Mouse (Mus musculus) adrenal gland, adult (tissue): ENCODE measurements at regions not wholly inside any gene's neighbourhood (a gene's known extent, or its start where the extent isn't known, plus 50 kb on each side); places are given as distances from the start of the nearest gene placed in this dataset.

Experiments
- DNase-seq, 2 experiments: peaks; one replicate each; pipeline ENCODE4 v3.0.0; 2022 to 2023; ENCODE audit warnings: low spot score in 1 of 2; ENCODE audit not compliant: inconsistent age in 2 of 2

DNA sequence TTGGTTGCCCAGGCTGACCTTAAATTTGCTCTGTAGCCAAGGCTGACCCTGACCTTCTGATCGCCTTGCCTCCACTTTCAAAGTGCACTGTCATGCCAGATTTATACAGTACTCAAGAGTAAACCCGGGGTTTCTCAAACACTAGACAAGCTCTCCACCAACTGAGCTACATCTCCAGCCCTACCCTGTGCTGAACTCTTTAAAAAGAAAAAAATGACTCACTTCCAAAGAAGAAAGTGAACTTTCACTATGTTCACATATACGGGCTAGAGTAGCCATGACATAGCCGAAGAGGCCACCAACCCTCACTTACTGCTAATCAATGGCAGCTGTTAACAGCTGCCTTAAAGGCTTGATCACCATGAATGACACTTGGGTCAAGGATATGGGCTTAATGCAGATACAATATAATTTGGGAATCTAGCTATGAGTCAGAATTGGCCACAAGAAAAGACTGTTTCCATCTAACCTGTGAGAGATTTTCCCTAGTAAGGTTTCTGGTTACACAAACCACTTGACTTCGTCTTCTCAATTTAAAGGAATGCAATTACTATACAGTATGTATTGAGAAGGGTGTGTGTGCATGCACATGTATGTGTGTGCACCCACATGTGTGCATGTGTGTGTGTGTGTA lies 157.4 kb upstream of the Tgfbr2 start:
- DNase-seq, result peak in 1 of 2 experiments; percentile 63

DNA sequence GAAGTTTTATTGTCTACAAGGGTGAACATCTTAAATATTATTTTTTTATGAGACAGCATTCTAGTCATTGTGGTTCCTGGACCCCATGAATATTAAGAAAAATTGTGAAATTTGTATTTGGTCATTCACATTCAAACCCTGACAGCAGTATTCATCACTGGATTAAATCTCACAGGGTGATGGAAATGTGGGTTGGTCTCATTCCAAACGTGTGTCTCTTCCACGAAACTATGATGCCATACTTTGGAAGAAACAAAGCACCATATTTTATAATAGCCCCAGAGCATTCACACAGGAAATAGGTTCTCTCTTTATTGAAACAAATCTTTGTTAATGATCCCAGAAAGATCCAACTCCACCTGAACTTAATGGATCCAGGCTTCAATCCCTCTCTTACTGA lies 156.2 kb upstream of the Tgfbr2 start:
- peak in 1 of 2 experiments; percentile 33 for DNase-seq

DNA sequence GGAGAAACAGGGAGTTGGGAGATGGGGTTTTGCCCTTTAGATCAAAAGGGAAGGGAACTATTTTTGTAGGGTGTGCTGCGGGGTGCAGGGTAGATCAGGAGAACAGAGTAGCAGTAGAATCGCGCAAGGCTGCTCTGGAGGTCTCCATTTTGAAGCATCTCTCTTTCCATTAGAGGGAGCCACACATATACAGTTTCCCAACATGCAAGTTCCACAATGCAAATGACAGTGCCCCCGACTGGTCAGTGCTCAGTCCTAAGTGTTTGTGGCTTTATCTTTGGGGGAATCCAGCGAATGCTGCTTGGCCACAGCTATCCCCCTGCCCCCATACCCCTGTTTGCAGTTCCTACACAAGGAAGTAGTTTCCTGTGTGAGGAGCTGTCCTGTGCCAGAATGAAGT lies 155.6 kb upstream of the Tgfbr2 start:
- peak in 1 of 2 experiments; percentile 21 for DNase-seq

DNA sequence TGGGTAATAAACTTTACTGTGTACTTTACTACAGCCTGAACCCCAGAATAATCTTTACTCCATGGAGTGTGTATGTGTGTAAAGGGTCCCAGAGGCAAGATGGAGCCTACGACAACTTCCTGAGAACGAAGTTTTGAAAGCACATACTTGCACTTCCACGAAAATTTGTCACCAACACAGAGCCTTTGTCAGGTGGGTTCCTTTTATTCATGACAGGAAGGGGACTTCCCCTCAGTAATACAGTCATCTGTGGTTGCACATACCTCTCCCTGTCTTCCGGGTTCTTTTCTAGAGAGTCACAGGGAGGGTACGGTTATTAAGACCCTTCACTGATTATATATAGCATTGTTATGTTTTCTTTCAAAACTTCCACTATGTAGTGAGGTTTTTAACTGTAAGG lies 154.0 kb upstream of the Tgfbr2 start:
- peak in 1 of 2 experiments; percentile 23 for DNase-seq

DNA sequence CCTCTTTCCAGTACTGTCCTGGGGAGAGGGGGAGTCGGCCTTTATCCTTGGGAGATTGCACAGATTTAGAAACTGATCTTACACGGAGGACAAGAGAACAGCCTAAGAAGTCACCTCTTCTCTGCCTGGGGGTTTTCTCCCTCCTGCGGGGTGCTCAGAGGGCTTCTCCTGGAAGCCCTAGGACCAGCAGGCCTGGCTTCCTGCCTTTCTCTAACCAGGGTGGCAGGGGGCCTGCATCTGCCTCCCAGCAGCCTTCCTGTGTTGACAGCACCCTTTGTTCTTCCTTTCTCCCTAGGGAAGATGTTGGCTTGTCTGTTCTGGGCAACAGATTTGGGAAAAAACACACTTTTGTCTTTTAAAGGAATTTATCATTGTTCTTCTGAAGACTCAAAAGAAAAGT lies 153.0 kb upstream of the Tgfbr2 start:
- peak; percentile 49 to 63 for DNase-seq

DNA sequence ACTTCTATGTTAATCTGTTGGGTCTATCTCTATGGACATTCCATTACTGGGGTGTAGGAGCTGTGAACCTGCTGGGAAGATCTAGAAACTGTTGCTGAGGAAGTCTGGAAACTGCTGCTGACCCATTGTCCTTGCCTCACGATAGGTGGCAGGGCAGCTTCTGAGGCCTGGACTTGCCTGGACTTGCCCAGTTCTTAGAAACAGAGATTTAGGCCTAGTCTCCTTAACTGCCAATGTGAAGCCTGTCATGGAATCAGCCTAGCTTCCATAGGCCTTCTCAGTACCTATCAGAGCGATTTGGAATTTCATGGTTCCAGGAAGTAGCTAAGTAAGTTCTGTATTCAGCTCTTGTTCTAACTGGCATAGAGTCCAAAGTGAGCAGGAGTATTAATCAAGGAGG lies 151.9 kb upstream of the Tgfbr2 start:
- no peak for DNase-seq

DNA sequence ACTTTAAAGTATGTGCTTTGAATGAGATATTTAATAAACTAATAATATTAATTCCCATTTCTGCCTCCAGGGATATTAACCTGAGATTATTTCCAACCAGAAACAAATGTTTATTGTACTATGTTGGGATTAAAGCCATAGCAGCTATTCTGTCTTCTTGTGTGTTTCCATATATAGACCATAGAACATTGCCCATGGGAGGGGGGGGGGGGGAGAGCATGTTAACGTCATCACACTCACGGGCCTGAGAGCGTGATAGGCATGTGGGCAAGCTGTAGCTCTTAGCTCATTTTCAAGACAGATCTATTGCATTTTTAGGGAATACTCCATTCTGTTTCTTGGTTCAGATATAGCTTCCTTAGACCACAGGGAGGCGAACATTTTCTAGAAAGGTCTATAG lies 149.8 kb upstream of the Tgfbr2 start:
- no peak for DNase-seq

DNA sequence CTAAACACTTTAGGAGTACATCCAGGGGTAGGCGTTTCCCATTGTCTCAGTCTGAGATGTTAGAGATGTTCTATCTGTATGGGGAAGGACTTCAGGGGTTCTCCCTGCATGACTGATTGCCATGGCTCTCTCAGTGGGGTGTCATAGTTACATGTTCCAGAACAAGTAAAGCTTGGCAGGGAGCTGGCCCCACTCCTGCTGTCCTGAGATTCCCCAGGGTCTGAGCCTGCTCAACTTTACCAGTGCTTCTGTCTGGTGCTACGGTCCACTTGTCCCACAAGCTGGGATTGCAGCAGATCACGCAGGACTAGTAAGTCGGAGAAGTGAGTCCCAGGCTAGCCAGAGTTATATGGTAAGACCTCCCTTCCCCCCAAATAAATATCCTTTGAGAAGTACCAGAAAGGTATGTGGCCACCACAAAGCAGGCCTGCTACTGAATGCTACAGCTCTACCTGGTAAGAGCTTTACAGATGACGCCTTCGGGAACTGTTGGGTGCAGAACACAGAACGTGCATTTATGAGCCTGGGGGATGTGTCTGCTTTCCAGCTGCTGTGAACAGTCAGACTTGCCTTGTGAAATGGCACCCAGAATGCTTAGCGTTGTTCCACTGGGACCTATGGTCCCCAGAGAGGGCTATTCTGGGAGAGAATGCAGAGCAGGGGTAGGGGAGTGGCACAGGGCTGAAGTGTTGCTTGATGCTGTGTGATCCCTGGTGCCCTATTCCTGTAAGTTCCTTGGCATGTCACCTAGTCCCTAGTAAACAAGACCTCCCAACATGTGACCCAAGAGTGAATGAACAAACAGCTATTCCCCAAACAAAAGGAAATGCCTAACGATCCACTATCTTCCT lies 148.9 kb upstream of the Tgfbr2 start:
- DNase-seq, result peak in 1 of 2 experiments; percentile 61

DNA sequence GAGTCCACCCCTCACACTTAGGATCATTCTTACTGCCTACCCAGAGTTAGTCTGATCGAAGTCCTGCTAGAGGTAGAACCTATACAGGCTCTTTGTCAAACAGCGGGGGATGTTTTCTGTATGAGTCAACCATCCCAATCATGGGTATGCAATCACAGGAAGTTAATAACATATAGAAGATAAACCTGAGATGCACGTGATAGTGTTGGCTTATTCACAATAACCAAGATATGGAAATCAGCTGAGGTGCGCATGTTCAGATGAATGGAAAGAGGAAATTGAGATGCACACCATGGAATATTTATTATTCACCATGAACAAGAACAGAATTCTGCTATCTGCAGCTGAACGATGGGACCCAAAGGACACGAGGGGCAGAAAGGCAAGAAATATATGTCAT lies 146.7 kb upstream of the Tgfbr2 start:
- DNase-seq, result no peak

DNA sequence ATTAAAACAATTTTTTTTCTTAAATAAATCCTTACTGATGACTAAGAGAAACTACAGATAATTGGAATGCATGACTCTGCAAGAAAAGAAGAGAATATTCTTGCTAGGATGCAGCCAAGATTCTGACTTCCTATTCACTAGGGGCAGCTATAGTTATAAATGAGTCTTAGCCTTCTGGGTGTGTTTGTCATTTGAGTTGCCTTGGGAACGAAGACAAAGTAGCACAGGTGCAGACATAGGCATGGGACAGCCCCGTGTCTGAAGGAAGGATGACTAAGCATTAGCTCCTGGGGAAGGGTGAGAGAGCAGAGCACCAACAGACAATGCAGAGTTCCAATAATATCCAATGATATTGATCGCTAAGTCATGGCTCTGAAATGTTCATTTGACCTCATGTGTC lies 144.3 kb upstream of the Tgfbr2 start:
- DNase-seq, result no peak

DNA sequence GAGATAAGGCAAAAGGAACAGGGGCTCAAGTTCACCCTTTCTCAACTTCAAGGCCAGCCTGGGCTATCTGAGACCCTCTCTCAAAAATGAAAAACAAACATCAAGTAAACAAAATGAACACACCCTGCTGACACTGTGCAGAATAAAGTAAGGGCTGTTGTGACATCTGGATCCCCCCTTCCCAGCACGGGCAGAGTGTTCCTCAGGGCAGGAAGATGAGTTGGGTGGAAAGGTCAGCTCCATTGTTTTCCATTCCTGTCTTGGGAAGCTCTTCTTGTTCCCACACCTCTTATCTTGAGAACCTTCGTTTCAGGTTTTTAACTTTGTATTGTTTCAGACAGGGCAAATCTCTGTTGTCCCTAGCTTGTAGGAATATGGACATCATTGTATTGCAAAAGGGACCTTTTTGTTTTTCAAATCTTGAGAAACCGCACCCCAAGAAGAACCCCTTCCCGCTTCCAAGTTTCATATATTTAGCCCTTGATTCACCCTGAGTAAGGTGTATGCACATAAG lies 141.5 kb upstream of the Tgfbr2 start:
- no peak for DNase-seq

DNA sequence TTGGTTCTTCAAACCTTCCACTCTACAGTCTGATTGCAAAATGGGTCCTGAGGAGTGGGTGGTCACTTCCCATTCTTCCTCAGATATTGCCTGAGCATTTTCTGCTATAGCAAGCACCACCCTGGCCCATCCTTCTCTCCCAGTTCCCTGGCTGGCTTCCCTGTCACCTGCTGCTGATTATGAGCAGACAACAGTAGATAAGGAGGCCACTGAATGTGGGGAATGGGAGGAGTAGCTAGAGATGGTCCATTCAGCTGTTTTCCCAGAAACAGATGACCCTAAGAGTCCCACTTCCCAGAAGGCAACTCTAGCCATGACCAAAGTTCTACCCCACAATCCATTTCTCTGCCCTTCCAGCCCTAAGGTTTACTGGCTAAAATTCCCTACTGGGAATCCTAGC lies 139.6 kb upstream of the Tgfbr2 start:
- no peak for DNase-seq

DNA sequence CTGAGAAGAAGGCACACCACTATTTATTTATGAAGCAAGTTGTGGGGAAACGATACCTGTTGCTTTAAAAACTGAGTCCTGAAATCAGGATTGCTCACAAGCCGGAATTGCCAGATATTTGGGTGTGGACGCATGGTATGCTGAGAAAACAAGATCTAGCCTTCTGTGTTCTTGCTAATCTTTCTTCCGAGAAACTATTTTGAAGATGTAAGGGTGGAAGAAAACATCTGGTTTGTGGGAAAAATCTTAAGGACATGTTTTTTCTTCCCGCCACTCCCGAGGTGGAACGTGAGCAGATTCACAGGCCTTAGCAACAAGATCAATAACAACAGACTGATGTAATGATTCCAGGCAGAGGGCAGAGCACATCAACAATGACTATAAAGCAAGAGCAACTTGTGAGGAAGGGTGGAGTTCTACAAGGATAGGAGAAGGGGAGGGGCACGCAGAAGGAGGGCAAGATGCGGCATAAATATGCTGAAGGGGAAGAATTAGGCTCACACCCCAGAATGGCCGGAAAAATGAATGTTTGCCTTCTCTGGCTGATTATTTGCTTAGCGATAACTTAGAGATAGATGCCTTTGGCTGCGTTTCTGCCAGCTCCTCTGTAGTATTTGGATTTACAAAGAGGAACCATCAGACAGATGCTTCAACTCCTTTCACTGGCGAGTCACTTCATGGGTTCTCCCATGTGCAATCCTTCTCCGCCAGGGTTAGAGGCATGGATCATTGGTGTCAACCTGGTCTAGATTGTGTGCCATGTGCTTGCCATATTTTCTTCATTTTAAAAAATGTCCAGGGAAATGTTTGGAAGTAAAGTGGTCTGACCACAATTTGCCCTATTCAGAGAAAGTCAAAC lies 139.0 kb upstream of the Tgfbr2 start:
- DNase-seq, result no peak

DNA sequence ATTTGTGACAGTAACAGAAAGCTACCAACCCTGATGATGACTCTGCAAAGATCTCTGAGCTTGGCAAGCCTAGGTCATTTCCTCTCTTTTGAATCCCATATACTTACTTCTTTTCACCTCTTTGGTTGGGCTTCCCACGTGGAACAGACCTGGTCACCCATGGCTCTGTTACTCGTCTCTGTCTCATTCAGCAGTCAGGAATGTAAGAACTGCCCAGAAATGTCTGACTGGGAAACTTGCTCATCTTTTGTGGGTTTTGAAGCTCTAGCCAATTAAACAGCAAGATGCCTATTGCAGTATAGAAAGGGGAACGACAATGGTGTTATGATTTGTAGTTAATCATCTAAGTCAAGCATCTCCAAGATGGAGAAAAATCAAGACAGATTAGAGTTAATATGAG lies 136.2 kb upstream of the Tgfbr2 start:
- DNase-seq, result no peak

DNA sequence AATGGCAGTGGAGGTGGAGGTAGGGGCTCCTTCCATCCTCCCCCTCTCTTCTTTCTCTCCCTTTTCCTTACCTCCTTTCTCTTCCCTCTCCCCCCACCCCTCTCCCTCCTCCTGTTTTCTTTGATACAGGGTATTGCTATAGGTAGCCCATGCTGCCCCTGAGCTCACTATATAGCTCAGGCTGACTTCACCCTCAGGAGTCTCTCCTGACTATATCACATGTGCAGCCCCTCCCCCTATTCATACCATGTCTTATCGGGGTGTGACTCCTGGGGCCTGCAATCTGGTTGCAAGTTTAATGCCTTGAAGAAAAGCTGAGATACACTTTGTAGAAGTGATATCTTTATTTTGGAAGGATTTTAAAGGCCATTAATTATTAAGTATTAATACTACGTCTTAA lies 126.4 kb upstream of the Tgfbr2 start:
- no peak for DNase-seq

DNA sequence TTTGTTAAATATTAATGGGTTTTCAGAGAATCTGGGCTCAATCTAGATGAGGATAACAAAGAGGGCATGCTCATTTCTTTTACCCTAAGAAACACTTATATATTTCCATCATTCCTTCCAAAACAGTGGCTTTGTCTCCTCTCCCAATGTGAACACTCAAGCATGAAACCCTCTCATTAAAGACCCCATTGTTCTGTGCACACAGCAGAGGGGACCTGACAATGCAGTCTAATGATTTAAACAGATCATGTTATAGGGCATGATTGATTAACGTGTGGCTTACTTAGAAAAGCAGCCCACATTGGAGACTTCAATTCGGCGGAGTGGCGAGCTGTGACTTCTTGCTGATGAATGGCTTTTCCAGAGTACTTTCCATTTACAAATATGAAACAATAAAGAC lies 123.6 kb upstream of the Tgfbr2 start:
- DNase-seq, result no peak

DNA sequence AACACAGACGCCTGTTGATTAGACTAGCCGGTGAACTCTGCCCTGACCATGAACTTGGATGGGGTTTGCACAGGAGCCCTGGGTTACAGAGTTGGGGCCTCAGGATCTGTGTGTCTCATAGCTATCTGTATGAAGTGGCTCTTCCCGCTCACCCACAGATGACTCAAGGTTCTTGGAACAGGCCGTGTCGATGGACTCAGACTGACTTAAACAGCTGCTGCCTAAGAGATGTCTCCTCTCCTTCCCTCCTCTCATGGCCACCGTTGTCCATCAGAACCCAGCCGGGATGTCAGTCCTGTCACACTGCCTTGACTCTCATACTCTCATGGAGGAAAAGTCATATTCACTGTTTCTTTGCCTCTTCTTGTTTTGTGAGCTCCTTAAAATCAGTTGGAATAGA lies 121.2 kb upstream of the Tgfbr2 start:
- DNase-seq, result peak in 1 of 2 experiments; percentile 35

DNA sequence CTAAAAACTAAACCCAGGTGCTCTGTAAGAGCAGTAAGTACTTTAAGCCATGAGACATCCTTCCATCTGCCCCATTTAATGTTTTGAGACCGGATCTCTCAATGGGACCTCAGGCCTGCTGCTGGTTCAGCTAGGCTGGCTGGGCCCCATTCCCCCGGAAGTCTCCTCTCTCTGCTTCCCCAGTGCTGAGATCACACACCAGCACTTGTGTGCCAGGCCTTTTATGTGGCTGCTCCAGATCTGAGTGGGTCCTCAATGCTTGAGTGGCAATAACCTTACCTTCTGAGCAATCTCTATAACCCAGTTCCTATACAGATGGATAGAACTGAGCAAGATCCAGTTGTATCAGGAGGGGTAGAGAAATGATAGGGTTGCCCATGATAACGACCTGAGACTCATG lies 118.9 kb upstream of the Tgfbr2 start:
- no peak for DNase-seq

DNA sequence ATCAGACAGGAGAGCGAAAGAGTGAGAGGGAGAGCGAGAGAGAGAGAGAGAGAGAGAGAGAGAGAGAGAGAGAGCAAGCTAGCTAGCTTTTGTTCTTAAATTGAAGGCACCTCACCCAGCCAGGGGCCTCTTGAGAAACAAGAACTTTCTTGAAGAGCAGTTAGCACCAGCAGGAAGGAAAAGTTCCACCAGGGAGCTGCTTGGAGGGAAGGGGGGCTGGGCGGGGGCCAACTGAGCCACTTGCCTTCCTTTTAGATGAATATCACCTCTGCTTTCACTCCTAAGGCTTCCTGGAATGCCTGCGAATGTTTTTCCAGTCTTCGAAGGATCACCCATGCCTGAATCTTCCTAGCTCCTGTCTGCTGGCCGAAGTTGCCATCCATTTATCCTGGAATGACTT lies 118.0 kb upstream of the Tgfbr2 start:
- no peak for DNase-seq

DNA sequence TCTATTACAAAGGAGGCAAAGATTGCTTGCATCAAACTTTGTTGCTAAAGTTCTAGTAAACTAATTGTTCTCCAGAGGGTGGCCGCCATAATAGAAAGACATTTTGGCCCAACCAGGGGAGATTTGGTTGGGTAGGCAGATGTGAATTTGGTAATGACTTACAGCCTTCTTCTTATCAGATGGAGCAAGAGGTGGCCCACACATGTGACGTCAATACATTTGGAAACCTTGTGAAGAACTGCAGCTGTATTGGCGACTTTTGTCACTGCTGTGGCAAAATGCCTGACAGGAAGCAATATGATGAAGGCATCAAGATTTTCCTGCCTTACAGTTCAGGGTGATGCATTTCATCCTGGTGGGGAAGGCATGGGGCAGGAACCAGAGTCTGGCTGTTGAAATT lies 116.5 kb upstream of the Tgfbr2 start:
- no peak for DNase-seq

DNA sequence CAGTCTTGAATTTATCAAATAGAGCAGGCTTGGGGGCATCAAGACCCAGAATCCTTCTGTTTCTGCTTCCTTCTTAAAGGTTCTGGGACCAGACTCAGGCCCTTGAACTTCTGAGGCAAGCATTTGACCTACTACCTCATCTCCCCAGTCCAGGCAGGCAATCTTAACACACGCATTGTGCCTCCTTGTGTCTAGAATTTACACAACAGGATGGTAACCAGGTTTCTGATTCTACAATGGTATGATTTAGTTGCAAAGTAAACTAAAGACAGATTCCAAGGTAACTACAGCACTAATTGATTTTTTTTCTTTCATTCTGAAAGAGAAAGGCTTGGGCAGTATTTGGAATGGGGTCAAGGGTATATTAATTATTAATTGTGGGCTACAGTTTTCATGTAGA lies 115.7 kb upstream of the Tgfbr2 start:
- DNase-seq, result peak in 1 of 2 experiments; percentile 39
